Mouse (Mus musculus) embryonic facial prominence, embryonic 15.5 days (tissue): Measurements from ENCODE around the gene Urb1. TPM values are rescaled to one million over a fixed set of nuclear protein-coding genes. Genes with fewer than 3 reads are reported as not detected.

Experiments used
- ATAC-seq: fragments of 200-750 bp; cut with Nextera tagmentation; 2 replicates; pipeline ENCODE4 v1.8.0; 2017; ENCODE audit warnings: low read depth, moderate TSS enrichment; ENCODE audit not compliant: insufficient number of reproducible peaks, low FRiP score, low TSS enrichment
- H3K27ac ChIP-seq: fragments of 300-500 bp; sonication (generic); replicated peaks from 2 replicates; pipeline ENCODE4 v1.5.1; 2015; ENCODE audit warnings: mild to moderate bottlenecking, inconsistent platforms
- H3K27me3 ChIP-seq: fragments of 300-500 bp; sonication (generic); 2 replicates; pipeline ENCODE4 v1.6.1; 2015; ENCODE audit warnings: inconsistent platforms
- H3K36me3 ChIP-seq: fragments of 300-500 bp; sonication (generic); 2 replicates; pipeline ENCODE4 v1.6.1; 2015; ENCODE audit warnings: mild to moderate bottlenecking, inconsistent platforms
- H3K4me1 ChIP-seq: fragments of 300-500 bp; sonication (generic); 2 replicates; pipeline ENCODE4 v1.6.1; 2015; ENCODE audit warnings: inconsistent platforms
- H3K4me2 ChIP-seq: fragments of 300-500 bp; sonication (generic); replicated peaks from 2 replicates; pipeline ENCODE4 v1.6.1; 2015; ENCODE audit warnings: mild to moderate bottlenecking, inconsistent platforms
- H3K4me3 ChIP-seq: fragments of 300-500 bp; sonication (generic); replicated peaks from 2 replicates; pipeline ENCODE4 v1.5.1; 2015; ENCODE audit warnings: mild to moderate bottlenecking, inconsistent platforms
- H3K9ac ChIP-seq: fragments of 300-500 bp; sonication (generic); 2 replicates; pipeline ENCODE4 v1.6.1; 2015; ENCODE audit warnings: inconsistent platforms
- H3K9me3 ChIP-seq: fragments of 300-500 bp; sonication (generic); replicated peaks from 2 replicates; pipeline ENCODE4 v1.6.1; 2016; ENCODE audit warnings: inconsistent platforms
- WGBS: fragments of 180-500 bp; shearing (Covaris S2); methylation state at CpG from one replicate; pipeline ENCODE4 v1.1.7; 2015; 5-methylcytosine and 5-hydroxymethylcytosine counted together
- polyA plus RNA-seq: library from polyadenylated mRNA; unstranded; fragments of >200 nt; fragmentation: Nextera tagmentation; extraction: Ambion mirVana; gene quantifications from 2 replicates; pipeline ENCODE4 v1.2.1, GENCODE M21; 2015

Urb1 gene
- polyA plus RNA-seq, 1 experiment from 2014 or later = 10.5 TPM

DNA sequence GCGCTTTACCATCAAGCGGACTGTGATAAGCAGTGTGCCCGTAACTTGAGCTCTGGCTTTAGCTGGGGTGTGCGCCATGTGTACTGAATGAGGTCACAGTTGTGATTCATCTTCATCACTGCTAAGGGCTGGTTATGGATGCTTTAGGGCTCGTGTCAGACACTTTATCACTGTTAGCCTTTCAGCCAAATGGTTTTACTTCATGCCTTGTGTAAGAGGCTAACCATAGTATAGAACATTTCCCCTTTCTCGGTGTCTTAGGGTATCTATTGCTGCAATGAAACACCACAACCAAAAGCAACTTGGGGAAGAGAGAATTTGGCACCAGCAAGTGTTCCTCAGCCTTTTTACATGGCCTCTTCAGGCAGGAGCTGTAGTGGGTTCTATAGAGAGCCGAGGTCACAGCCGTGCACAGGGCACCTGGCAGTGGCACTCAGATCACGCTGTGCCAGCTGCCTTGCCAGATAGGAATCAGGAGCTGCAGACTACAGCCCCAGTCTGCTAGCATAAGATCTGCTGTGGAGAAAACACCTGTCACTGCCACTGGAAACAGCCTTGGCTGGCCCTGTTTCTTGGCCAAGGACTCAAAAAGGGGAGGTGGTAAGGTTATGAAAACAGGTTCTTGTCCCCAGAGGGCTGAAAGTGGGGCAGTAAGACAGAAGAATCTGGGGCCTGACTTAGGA, 44.9 kb downstream of the Urb1 start:
- Histone ChIP-seq H3K36me3 (peaks cover 80% of the 10 kb centered on the region), H3K4me2 (no peak overlapping the region), H3K4me3 (no peak overlapping the region), H3K4me1 (no peaks in the 10 kb centered on the region), H3K9me3 (no peaks in the 10 kb centered on the region), H3K27me3 (no peaks in the 10 kb centered on the region), H3K27ac (no peak overlapping the region), H3K9ac (no peak overlapping the region)
- 84% methylated on average over 9 of the region's 9 CpGs for WGBS
- no peak for ATAC-seq

DNA sequence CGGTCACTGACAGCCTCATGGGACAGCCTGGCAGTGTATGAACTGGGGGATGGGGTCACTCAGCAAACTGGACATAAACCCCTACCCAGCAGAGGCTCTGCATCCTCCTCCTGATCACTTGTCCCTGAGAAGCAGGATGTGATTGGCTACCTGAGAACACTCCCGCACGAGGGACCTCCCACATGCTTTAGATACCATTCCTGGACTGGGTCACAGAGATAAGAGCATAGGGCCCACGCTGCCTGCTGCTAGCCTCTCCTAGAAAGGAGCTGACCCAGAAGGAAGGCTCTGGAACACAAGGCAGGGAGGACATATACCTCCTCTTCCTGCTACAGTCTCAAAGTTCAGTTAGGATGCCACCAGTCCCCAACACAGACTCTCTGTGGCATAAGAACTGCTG, 49.7 kb downstream of the Urb1 start:
- Histone ChIP-seq H3K4me3 (no peak overlapping the region), H3K36me3 (peaks cover 76% of the 10 kb centered on the region), H3K9ac (no peak overlapping the region), H3K4me2 (no peak overlapping the region), H3K4me1 (no peaks in the 10 kb centered on the region), H3K9me3 (no peaks in the 10 kb centered on the region), H3K27ac (no peak overlapping the region), H3K27me3 (no peaks in the 10 kb centered on the region)
- 73% methylated on average over 4 of the region's 4 CpGs for WGBS
- no peak for ATAC-seq

DNA sequence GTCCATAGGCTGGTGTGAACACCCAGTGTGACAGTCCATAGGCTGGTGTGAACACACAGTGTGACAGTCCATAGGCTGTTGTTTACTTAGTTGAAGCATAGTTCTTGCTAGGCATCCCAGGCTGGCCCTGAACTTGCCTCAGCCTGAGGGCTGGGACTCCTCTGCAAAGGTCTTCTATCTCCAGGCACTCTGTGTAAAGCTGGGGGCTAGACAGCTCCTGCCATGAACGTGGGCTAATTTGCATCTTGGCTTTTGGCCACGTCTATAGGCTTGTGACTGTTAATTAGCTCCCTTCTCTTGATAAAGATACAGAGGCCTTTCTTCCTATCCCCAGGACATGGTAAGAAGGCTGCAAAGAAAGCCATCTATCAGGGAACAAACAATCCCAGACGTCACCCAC, 50.9 kb downstream of the Urb1 start:
- Histone ChIP-seq H3K4me3 (no peak overlapping the region), H3K4me2 (no peak overlapping the region), H3K36me3 (peaks cover 81% of the 10 kb centered on the region), H3K27me3 (no peaks in the 10 kb centered on the region), H3K9me3 (no peaks in the 10 kb centered on the region), H3K4me1 (no peaks in the 10 kb centered on the region), H3K27ac (no peak overlapping the region), H3K9ac (no peak overlapping the region)
- WGBS = 51% methylated on average over 3 of the region's 3 CpGs
- no peak for ATAC-seq

DNA sequence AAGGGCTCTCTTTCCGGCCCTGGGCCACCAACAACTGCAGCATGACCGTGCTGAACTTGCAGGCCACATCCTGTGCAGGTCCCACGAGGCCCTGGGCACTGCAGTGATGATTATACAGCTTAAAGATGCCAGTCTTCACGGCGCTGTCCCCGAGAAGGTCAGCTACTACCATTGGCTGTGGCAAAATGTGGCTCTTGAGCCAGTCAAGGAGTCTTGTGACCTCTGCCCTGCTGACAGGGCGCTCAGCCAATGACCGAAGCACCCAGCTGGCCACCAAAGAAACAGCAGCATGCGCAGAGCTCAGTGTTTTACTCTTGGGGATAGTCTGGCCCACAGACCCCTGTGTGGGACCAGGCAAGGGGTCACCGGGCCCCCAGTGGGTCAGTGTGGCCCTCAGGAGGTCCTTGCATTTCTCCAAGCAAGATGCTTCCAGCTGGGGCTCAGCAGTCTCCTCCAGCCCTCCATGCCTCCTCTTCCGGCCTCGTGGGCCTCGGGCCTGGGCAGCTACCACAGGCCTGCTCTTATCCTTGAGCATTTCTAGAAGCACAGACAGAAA, 56.7 kb downstream of the Urb1 start:
- ATAC-seq = no peak
- Histone ChIP-seq H3K27me3 (no peaks in the 10 kb centered on the region), H3K4me3 (no peak overlapping the region), H3K36me3 (peaks cover 60% of the 10 kb centered on the region), H3K9me3 (no peaks in the 10 kb centered on the region), H3K4me1 (no peaks in the 10 kb centered on the region), H3K4me2 (no peak overlapping the region), H3K9ac (no peak overlapping the region), H3K27ac (no peak overlapping the region)
- WGBS = 88% methylated on average over 13 of the region's 13 CpGs

DNA sequence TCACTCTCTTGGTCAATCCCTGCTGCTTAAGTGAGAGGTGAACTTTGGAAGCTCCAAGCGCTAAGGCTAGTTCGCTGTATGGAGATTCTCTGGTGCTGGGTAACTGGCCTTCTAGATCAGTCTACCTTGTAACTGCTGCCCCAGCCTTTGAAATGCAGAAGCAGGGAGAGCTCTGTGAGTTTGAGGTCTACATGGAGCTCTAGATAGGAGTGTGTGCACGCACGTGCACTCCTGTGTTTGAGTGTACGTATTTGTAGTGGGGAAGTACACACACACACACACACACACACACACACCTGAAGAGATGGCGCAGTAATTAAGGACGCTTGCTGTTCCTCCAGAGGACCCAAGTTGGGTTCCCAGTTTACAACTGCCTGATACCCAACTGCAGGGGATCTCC, 62.0 kb downstream of the Urb1 start:
- 90% methylated on average over 7 of the region's 7 CpGs for WGBS
- no peak overlapping the region for H3K4me2 ChIP-seq
- H3K4me3 ChIP-seq = no peak overlapping the region
- H3K27ac ChIP-seq = no peak overlapping the region
- no peaks in the 10 kb centered on the region for H3K4me1 ChIP-seq
- ATAC-seq = no peak
- no peak overlapping the region for H3K9ac ChIP-seq
- H3K36me3 ChIP-seq = peaks cover 16% of the 10 kb centered on the region
- H3K27me3 ChIP-seq = no peaks in the 10 kb centered on the region
- no peaks in the 10 kb centered on the region for H3K9me3 ChIP-seq

DNA sequence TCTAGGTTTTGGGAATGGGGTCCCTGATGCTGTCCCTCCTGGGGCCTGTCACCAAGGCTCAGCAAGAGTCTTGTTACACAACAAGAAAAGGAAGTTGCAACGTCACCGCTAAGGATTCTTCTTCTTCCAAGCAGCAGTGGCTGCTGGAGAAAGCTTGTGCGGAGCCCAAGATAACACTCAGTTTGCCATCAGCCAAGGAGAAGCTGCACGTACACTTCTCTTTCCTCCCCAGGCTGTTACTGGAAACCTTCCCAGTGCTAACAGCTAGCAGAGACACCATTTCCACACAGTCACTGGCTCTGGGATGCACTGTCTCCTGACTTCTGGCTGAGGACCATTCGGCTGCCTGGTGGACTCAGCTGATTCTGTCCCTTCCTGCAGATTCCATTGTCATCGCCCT, 63.1 kb downstream of the Urb1 start:
- 85% methylated on average over 6 of the region's 6 CpGs for WGBS
- ATAC-seq = no peak
- Histone ChIP-seq H3K9ac (no peak overlapping the region), H3K4me1 (no peaks in the 10 kb centered on the region), H3K9me3 (no peaks in the 10 kb centered on the region), H3K4me2 (no peak overlapping the region), H3K4me3 (no peak overlapping the region), H3K27ac (no peak overlapping the region), H3K36me3 (peaks cover 10% of the 10 kb centered on the region), H3K27me3 (no peaks in the 10 kb centered on the region)

DNA sequence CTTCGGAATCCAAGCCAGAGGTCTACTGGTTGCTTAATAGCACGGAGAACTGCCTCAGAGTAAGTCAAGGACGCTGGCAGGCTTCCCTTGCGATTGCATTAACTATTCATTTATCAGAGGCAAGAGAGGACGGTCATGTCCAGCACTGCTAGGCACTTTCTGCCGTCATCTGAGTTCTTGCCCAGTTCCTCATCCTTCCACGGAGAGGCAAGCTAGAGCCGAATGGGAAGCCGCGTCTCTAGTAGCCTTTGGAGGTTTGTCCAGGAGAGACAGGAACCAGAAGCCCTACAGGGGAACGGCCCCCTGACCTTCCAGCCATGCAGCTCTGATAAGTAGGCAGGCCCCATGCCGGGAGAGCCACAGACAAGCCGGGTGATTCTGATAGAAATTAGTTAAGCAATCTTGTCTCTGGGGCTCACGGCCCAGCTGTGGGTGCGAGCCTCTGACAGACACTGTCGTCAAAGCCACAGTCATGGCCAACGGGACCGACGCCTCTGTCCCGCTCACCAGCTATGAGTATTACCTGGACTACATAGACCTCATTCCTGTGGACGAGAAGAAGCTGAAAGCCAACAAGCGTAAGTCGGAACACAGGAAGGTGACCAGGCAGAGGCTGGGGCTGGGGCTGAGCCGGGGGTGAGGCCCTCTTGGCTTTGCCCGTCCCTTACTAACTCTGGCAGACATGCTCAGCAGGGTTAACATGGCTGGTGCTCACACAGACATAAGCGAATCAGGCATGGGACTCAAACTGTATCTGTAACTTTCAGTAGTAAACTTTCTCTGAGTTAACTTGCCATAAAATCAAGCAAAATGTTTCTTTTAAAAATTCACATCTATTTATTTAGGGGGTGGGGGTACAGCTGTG, 71.9 kb downstream of the Urb1 start, which contains the start of gene Mrap:
Mrap (plus strand) TSS at position 116 of the 865 bp plus-strand sequence.
- no peak within 1 kb of the TSS for H3K4me2 ChIP-seq
- H3K9me3 ChIP-seq = no peaks in the 10 kb centered on the region
- no peak within 1 kb of the TSS for H3K4me3 ChIP-seq
- H3K27ac ChIP-seq = no peak within 1 kb of the TSS
- peaks cover 3% of the 10 kb centered on the region; the same call in 1 of the 2 replicates for H3K4me1 ChIP-seq
- H3K36me3 ChIP-seq = no peaks in the 10 kb centered on the region
- WGBS = 83% methylated on average over 26 of the region's 26 CpGs
- no peaks in the 10 kb centered on the region for H3K27me3 ChIP-seq
- no peak within 1 kb of the TSS for H3K9ac ChIP-seq
- no peak for ATAC-seq

DNA sequence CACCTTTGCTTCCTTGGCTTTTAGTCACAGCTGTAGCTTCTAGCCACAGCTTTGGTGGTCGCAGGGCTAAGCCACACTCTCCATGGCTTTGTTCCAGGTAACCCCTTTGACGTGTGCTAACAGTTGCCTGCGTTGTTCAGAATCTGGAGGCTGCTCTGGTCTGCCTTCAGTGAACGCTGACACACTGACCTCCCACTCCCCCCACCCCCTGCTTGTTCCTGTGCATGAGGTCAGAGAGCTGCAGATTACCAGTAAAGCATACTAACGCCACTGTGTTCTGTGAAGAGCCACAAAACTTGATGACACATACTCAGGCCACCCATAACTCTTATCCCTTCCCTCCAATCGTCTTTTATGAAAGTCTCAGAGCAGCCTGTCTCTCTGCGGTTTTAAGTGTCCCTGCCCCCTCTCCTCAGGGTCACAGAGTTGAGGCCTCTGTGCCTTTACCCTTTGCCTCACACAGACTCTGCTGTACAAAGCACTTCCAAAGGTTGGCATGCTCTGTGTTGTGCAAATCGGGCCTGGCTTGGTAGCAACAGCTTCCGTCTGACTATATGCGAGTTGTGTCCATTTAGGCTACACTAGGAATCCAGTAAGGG, 73.4 kb downstream of the Urb1 start:
- no peaks in the 10 kb centered on the region for H3K27me3 ChIP-seq
- H3K9ac ChIP-seq = no peak overlapping the region
- no peak overlapping the region for H3K4me3 ChIP-seq
- H3K4me1 ChIP-seq = peaks cover 2% of the 10 kb centered on the region; the same call in 1 of the 2 replicates
- H3K9me3 ChIP-seq = no peaks in the 10 kb centered on the region
- 66% methylated on average over 10 of the region's 10 CpGs for WGBS
- no peak overlapping the region for H3K27ac ChIP-seq
- no peak overlapping the region for H3K4me2 ChIP-seq
- H3K36me3 ChIP-seq = no peaks in the 10 kb centered on the region
- ATAC-seq = 0 out of 2 replicates have a peak, but pooled peaks have one; percentile 24

DNA sequence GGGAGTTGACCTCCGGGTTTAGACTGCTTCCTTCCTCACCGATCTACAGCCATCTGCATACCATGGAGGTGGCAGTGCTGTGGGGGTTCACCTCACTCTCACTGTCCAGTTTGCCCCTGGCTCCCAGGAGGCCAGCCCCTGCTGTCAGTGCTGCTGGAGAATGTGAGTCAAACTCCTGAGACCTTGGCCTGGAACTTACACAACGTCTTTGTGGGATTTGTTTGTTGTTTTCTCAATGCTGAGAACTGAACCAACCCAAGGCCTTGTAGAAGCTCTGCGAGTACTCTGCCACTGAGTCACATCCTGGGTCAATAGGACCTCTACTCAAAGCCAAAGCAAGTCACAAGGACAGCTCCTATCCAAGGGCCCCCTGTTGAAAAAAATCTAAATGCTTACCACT, 74.6 kb downstream of the Urb1 start:
- 68% methylated on average over 4 of the region's 4 CpGs for WGBS
- H3K36me3 ChIP-seq = no peaks in the 10 kb centered on the region
- no peaks in the 10 kb centered on the region for H3K9me3 ChIP-seq
- no peak overlapping the region for H3K9ac ChIP-seq
- H3K4me2 ChIP-seq = no peak overlapping the region
- no peaks in the 10 kb centered on the region for H3K4me1 ChIP-seq
- no peak overlapping the region for H3K27ac ChIP-seq
- no peaks in the 10 kb centered on the region for H3K27me3 ChIP-seq
- no peak for ATAC-seq
- H3K4me3 ChIP-seq = no peak overlapping the region

DNA sequence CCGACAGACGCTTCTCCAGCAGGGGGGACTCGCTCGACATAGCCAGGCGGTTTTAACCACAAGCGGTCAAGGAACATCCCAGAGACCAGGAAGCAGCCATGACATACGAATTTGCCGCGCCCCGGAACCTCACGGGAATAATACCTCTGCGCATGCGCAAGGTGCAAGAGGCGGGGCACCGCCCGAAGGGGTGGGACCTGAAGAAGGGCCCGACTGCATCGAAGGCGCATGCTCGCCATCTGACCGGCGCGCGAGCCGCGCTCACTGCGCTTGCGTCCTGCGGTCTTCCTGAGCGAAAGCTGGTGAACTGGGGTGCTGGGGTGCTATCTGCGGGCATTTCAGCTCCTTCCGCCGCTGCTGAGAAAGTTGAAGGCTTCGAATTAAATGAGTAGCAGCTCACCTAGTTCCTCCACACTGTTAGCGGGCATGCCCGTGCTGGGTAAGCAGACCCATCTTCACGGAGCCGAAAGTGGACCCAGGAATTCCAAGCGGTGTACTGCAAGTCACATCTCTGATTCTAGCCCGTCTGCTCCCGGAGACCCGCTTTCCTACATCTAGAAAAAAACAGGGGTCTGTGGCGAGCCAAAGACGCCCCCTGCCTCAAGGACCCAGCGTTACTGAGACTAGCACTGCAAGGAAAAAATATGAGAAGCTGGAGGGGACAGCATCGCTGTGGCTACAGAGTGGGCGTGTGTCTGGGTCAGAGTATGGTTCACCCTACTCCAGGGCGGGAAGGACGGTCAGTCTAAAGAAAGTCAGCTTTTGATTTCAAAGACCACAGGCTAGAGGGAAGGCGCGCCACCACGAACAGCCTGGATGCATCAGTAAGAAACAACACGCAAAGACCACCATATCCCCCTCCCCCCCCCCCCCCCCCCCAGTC, 82.7 kb downstream of the Urb1 start, which contains the start of gene Mis18a:
Mis18a (minus strand) TSS at position 172 of the 883 bp plus-strand sequence.
- Histone ChIP-seq H3K4me1 (peaks cover 8% of the 10 kb centered on the region), H3K36me3 (0 out of 2 replicates have a peak, but pooled peaks cover 13% of the 10 kb centered on the region), H3K4me2 (peak within 1 kb of the TSS; percentile 95), H3K4me3 (peak within 1 kb of the TSS; percentile 83), H3K27ac (peak within 1 kb of the TSS; percentile 85), H3K27me3 (no peaks in the 10 kb centered on the region), H3K9me3 (no peaks in the 10 kb centered on the region), H3K9ac (peak within 1 kb of the TSS; percentile 59)
- WGBS = 1% methylated on average over 53 of the region's 53 CpGs
- peak; percentile 94 for ATAC-seq
